Mouse (Mus musculus): ENCODE measurements around the gene Notch3.

Gene Notch3

DNA sequence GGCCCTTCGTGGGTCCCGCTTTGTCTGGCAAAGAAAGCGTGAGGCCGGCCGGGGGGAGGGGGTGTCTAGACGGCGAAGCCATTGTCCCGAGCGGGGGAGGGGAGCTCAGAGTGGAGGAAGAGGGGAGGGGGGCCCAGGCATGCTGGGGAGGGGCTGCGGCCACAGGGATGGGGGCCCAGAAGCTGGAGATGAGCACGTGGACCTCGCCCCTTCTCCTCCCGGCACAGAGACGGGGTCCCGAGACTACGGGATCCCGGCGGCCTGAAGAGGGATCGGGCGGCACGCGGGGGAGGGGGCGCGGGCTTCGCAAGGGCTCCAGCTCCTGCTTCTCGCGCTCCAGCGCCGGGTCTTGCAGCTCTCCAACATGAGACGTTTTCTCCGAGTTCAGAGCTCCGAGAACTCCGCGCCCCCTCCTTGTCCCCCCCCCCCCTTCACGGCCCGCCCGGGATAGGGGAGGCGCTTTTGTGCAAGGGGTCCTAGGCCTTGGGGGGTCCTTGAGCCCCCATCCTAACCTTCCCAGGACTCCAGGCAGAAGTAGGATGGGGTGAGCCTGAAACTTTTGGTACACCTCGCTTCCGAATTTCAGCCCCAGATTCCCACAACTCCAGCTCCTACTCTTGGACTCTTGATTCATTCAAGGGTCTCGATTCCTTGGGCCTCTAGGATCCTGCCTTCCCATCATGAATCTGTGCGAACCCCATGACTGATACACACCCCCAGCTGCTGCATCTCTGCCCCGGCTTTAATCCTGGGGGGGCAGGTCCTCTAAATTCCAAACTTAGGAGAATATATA lies 653 bp downstream of the Notch3 start:
- no peak for DNase-seq (ENCODE audit: low read depth, low spot score)

DNA sequence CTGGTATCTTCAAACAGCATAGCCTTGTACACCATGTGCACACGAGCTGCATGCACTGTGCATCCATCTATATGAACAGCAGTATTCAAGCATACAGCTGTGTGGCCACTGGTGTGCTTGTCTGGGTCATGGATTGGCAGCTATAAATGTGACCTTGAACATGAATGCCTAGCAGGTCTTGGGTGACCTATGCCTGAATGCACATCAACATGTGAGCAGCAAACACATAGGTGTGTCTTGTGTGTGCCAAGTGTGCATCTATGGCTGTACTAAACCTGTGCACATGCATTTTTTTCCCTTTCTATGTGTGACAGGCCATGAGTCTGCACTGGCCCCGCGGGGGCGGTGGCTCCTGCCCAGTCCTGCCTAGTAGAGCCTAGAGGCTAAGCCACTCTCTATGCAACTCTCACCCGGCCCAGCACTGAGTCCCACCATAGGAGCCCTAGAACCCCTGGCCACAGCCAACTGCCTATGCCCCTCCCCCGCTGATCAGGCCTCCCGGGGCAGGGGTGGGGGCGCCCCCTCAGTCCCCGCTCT lies 1.3 kb downstream of the Notch3 start:
- DNase-seq (ENCODE audit: low read depth, low spot score) = peak; percentile 5

DNA sequence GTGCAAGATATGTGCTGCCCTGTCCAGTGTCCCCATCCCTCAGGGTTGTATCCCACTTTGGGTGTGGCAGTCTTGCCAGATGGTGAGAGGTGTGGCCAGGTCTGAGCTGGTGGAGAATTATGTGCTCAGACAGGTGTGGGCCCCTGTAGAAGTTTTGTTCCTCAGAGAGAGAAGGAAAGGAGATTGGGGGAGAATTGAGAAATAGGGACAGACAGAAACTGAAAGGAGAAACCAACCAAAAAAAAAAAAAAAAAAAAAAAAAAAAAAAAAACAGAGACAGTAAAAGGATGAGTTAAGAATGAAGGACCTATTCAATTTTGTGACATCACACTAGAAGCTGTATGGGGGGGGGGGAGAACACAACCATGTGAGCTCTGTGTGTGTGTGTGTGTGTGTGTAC lies 1.9 kb downstream of the Notch3 start:
- no peak for DNase-seq (ENCODE audit: low read depth, low spot score)

DNA sequence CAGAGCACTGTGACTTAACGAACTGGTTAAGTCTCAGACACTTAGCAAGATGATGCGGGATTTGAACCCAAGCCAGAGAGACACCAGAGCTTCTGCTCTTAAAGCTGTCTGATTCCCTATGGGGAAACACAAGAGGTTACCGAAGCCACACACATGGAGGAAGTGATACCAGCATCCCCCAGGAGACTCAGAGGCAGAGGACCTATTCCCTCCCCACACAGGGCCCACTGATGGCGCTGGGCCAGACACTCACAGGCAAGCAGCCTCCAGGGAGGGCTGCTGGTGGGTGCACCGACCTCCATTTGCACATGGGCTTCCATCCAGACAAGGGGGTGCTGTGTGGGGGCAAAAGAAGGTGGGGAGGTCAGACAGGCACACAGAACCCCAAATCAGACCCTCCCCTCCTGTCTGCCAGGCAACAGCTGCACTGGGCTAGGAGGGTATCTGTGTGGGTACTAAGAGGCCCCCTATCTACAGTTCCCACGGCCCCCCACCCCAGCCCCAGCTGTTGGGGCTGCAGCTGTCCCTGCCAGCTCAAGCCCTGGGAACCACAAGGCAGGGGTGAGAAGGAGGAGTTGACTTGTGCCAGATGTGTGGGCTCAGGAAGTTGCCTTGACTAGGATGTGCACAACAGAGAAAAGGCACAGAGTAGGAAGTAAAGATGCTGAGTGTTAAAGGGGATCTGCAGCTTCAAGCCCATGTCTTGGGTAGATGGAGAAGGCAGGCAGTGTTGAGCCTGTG lies 2.6 kb downstream of the Notch3 start:
- peak; percentile 78 for DNase-seq (ENCODE audit: low read depth, low spot score)

DNA sequence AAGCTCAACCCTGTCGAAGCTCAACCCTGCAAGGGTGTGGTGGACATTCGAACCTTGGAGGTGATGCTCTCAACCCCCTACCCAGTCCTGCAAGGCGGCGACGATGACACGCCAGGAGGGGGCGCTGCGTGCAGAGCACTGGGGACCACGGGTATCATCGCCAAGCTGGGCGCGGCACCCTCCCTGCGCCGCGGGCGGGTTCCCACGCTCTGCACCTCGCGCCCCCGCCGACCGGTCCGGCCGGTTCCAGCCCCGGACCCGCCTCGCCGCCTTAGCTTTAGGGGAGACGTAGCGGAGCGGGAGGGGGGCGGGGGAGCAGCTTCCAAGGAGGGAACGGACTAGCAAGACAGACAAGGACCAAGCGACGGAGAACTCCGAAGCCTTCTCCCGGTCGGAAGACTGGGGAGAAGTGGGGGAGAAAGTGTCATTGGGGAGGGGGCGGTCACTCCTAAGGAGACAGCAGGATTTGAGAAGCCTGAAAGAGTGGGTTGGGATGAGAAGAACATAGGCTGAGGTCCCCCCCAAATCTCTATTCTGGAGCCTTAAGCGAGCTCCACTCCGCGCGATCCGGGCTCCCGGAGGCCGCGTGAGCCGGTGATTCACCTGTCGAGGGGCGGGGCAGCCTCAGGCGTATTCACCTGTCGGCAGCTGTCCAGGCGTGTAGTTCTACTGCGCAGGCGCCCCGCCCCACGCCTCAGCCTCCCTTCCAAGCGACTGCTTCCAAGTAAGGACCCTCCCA lies 4.4 kb downstream of the Notch3 start:
- no peak for DNase-seq (ENCODE audit: low read depth, low spot score)

DNA sequence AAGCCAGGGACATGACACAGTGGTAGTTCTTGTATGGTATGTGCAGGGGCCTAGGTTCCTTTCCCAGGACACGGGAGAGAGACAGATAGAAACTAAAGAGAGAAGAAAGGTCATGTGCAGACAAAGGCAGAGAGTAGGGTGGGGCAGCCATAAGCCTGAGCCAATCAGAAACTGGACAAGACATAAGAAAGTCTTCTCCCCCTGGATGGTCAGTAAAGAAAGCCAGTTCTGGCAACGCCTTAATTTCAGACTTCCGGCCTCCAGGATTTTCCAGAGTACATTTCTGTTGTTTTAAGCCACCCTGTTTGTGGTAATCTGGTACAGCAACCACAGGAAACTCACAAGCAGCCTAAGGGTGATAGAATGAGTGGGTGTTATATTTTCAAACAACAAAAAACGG lies 5.8 kb downstream of the Notch3 start:
- no peak for DNase-seq (ENCODE audit: low read depth, low spot score)

DNA sequence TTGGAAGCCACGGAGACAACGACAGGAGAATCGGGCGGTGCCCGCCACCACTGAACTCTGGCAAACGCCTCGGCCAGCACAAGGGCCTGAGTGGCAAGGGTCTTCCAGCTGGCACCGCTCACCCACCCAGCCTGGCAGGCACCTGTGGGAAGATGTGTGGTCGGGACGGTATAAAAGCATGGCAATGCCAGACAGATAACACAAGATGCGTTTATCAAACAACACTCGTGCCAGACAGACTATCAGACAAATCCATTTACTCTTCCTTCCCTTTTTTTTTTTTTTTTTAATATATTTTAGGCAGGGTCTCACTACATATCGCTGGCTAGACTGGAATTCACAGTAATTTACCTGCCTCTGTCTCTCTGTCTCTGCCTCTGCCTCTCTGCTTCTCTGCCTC lies 7.8 kb downstream of the Notch3 start:
- no peak for DNase-seq (ENCODE audit: low read depth, low spot score)

DNA sequence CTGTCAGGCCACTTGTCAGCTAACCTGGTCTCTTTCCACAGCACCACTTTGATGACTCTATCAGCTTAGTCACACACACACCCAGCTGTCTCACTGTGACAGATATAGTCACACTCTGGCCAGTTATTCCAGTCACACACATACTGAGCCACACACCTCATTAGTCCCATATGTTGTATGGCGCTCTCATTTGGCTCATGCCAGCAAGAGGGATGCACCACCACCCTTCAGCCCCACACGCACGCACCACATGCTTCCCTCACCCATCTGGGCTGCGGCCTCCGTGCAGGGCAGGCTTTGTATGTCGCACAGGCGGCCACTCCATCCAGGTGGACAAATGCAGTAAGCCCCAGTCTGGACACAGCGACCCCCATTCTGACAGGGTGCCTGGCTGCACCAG lies 19.9 kb downstream of the Notch3 start:
- DNase-seq (ENCODE audit: low read depth, low spot score) = no peak

DNA sequence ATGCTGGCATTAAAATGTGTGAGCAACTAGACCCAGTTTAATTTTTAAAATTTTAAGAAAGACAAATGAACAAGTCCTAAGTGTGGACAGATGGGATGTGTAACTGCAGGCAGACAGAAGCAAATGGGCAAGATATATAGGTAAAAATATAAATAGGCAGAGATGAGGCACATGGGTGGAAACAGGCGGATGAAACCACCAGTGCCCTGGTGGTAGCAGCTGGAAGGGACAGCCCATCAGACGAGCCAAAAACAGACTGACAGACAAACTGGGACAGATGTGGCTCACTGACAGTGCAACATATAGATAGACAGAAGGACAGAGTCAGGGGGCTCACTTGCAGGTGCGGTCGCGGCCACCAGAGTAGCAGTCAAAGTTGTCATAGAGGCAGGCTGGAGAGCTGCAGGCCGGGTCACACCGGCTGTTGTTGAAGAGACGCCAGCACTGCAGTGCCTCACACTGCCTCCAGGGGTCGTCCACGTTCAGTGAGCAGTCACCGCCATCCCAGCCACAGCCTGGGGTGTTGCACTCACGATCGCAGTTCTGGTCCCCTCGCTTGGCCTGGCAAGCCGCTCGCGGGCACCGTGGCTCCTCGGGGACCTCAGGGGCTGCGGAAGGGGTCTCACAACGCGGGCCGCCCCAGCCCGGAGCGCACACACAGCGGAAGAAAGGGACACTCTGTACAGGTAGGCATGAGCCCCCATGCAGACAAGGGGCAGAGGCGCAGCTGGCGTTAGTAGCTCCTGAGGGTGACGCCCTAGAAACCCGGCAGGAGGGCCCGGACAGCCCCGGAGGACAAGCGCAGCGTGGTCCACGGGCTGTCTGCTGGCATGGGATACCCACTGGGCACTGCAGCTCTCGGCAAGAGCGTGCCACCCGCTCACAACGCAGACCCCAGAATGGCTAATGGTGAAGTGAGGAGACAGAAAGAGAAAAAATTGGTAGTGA lies 23.5 kb downstream of the Notch3 start:
- peak; percentile 86 for DNase-seq (ENCODE audit: low read depth, low spot score)

DNA sequence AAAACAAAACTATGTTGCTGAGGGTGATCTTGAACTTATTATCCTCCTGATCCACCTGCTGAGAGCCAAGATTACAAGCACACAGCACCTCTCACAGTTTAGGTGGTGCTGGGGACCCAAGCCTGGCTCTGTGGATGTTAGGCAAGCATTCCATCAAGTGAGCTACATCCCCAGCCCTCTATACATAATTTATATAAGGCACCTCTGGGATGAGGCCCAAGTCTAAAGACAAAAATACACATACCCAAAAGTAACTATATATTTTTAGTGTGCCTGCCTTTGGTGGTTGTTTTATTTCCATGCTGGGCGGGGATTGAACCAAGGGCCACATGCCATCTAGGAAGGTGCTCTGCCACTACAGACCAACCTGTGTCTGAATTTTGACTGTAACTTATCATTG lies 24.4 kb downstream of the Notch3 start:
- DNase-seq (ENCODE audit: low read depth, low spot score) = no peak

DNA sequence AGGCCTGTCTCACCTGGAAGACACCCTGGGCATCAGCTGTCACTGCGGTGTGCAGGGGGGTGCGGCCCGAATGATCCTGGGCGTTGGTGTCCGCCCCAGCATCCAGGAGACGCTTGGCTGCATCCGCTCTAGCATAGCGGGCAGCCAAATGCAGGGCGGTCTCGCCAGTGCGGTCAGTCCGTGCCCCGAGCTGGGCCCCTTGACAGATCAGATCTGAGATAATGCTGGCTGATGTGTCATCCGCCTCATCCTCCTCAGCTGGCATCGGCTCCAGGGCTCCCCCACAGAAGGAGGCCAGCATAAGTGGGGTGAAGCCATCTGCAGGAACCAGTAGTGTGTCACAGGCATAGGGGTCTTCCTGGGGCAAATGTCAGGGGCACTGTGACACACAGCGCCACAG lies 33.3 kb downstream of the Notch3 start:
- no peak for DNase-seq (ENCODE audit: low read depth, low spot score)

DNA sequence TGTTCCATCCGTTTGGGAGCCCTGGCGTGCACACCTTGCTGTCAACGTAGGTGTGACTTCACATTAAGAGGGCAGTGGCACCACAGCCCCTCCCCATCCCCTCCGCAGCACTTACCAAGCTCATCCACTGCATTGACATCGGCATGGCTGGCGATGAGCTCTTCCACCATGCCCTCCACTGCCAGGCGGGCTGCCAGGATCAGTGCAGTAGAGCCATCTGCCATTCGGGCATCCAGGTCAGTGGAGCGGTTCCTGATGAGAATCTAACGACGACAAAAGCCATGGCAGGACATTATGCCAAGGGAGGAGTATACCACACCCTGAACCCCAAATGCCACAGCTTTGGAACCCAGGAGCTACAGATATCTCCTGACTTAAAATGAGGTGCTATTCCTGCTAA lies 34.6 kb downstream of the Notch3 start:
- DNase-seq (ENCODE audit: low read depth, low spot score) = no peak

DNA sequence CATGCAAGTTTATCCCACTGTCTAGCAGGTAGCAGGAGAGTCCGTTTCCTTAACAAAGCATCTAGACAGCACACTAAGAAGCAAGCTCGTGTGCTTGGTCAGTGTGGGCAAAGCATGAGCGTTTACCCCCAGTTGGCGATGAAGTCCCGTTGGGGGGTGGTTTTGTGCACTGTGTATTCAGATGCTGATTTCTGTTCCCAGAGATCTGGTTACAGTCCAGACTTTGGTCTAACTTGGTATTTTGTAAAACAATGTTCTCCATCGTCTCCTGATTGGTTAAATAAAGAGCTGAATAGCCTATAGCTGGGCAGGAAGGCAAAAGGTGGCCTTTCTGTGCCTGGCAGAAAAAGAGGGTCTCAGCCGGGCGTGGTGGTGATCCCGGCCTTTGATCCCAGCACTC lies 36.1 kb downstream of the Notch3 start:
- DNase-seq (ENCODE audit: low read depth, low spot score) = no peak

DNA sequence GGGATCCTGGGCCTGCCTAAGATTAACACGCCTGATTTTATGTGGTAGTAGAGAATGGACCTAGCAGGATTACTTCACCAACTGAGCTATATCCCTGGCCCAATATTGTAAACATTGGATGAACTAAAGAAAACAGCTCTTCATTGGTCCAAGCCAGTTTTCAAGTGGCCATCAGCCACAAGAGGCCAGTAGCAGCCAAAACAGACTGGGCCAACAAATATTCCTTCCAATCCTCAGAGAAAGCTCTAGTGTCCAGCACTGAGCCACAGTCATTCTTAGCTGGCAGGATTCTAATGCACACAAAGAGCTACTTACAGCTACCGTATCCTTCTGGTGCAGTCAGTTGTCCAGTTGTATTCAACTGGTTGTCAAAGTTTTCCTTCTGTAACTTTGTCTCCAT lies 39.5 kb downstream of the Notch3 start:
- DNase-seq (ENCODE audit: low read depth, low spot score) = no peak

DNA sequence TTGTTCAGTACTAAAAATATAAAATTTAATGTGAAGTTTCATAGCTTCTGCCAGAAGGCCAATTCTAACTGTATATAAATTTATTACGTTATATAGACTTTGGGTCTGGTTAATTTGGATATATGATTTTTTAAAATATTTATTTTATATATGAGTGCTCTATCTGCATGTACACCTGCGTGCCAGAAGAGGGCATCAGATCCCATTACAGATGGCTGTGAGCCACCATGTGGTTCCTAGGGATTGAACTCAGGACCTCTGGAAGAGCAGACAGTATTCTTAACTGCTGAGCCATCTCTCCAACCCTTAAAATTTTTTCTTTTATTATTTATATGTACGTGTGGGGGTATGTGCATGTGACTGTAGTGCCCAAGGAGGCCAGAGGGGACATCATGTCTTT lies 41.2 kb downstream of the Notch3 start:
- DNase-seq (ENCODE audit: low read depth, low spot score) = peak; percentile 28

DNA sequence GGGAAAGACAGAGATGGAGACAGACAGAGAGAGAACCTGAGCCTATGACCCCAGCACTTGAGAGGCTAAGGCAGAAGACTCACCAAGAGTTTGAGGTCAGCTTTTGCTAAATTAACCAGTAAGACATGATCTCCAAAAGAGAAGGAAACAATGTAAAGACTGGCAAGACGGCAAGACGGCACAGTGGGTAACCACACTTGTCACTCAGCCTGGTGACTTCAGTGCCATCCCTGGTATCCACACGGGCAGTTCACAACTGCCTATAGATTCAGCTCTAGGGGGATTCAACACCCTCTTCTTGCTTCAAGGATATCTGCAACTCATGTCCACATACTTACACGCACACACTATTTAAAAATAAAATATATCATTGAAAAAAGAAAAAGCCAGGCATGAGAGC lies 43.1 kb downstream of the Notch3 start:
- DNase-seq (ENCODE audit: low read depth, low spot score) = no peak

DNA sequence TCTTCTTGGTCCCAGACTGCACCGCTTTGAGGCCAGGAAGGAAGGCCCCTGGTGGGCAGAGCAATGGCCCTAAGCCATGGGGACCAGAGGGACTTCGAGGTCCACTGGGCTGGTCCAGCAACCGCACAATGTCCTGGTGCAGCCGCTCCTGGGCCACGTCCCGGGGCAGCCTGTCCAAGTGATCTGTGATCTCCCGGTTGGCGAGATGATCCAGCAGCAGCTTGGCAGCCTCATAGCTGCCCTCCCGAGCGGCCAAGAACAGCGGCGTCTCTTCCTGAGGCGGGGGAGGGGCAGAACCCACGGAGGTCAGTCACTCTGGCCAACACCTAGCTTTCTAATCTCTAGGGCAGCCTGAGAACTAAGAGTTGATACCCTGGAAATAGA lies 44.1 kb downstream of the Notch3 start:
- DNase-seq (ENCODE audit: low read depth, low spot score) = no peak

DNA sequence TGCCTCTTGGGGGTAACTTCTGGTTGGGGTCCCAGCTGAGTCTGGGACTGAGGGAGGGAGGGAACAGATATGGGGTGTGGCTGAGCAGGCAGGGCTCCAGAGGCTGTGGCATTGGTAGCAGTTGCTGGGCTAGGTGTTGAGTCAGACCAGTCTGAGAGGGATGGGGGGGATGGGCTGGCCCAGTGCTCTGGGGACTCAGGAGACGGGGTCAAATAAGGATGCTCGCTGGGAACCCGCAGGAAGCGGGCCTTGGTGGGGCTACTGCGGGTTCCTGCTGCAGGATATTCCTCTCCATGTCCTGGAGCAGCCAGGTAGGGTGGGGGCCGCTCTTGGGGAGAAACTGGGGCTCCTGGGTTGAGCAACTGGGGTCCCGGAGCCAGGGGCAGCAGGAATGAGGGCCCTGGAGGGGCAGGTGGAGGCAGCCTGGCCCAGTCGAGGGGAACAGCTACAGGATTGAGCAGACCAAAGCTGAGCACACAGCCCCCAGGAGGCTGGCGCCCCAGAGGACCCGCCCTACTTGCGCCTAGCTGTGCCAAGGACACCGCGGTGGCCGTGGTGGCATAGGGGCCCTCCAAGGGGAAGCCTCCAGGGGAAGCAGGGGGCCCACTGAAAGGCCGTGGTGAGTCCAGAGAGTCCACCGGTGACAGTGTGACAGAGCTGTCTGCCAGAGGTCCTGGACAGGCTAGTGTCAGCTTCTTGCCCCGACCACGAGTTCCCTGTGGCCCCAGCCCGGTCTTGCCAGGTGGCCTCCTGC lies 44.6 kb downstream of the Notch3 start:
- no peak for DNase-seq (ENCODE audit: low read depth, low spot score)

DNA sequence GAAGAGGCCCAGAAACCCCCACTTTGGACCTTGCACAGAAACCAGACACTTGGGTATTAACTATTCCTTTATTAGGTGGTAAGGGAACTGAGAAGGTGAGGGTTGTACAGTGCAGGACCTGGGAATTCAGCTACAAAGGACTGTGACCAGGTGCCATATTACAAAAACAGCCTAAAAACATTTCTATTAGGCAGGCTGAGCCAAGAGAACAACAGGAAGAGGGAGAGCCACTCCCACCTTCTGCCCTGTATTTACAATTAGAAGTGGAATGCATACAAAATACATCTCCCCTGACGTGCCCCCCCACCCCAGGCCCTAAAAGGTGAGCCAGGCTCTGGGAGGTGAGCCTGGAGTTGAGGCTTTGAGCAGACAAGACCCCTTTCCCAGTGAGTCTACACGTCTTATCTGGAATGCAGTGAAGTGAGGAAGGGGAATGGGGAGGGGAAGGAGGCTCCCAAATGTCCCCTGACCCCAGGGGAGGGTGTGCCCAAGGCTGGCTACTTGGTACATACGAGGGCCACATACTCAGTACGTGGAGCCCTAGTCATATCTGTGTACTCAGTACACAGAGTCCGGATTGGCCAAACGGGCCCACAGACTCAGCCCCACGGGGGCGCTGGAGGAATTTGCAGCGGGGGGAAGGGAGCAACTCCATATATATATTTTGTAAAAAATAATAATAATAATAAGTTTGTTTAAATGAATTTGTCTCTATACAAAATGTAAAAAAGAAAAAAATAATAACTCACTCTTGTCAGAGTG lies 45.7 kb downstream of the Notch3 start:
- no peak for DNase-seq (ENCODE audit: low read depth, low spot score)

DNA sequence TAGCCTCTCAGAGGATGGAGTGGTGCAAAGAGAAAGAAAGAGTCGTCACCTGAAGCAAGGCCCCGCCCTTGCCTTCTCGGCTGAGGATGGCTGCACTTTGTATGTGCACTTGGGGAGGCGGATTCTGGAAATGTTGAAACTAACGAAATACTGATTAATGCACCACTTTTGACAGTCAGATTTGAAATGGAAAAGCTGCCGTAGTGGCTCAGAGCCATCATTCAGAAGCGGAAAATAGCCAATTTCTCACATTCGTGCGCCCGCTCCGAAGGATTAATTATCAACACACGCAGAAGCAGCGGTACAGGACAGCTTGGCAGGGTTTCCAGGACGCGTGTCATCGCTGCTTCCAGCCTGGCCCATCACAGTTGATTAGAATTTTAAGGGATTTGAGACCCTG lies 47.5 kb downstream of the Notch3 start:
- no peak for DNase-seq (ENCODE audit: low read depth, low spot score)
